Mouse (Mus musculus) liver, adult 2 months (tissue): ENCODE results near the gene Arhgap22.

ENCODE experiments used
- CTCF ChIP-seq: fragments of 200-500 bp; IDR thresholded peaks from 2 replicates; pipeline ENCODE4 v1.5.1; 2011; ENCODE audit warnings: low read depth, low read length, control low read depth
- POLR2A ChIP-seq: fragments of 200-500 bp; IDR thresholded peaks from 2 replicates; pipeline ENCODE4 v1.6.1; 2011; ENCODE audit warnings: low read length, control low read depth; ENCODE audit not compliant: insufficient read depth; ENCODE audit errors: extremely low read depth

DNA sequence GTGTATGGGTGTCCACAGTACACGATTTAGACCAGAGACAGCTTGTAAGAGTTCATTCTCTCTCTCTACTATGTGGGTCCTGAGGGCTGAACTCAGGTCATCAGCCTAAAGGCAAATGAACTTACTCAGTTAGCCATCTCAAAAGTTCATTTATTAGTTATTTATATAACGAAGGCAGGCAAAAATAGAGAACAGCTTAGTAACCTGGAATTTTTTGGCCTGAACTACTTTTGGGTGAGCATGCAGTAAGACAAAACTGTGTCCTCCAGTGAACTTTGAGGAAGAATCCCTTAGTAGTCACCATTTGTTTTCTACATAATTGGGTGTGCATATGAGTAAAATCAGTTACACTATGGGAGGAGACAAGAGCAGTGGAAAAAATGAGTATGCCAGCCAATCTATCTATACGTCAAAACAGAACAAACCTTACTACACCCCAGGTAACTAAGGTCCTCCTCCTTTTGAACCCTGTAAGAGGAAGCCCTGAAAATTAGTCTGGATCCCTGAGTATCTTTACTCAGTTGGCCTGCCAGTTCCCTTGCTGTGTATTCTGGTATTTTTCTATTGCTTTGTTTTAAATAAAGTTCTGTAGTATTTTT is 204.6 kb downstream of the Arhgap22 start:
- TF ChIP-seq POLR2A: no peak
- no peak for TF ChIP-seq CTCF
